In the genomic region with DNA sequence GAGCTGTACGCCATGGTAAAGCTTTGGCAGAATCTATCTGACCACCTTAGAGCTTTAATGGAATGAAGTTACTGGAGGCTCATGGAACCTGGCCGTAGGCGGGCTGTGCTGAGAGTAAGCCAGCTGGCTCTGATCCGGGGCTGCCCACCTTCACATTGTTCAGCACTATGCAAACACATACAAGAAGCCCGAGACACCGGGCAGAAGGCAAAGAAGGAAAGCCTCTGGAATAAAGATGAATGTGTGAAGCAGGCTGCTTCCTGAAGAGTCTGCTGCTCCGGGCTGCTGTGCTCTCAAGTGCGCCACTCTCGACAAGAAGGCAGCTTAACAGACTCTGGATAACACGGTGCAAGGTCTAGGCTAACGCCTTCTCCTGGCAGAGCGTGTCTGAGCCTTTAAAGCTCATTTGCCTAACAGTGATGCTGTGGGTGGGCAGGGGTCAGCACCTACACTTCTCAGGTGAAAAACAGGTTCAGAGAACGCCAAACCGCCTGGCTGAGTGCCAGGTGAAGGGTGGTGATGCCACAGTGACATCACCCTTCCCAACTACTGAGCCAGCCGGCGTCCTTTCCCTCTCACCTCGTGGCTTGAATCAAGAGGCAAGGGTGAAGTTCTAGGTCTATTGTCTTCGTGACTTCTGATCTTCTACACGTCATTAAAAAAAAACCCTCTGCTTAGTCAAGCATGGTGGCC, we compare ENCODE assay signal across 25 mouse cellular contexts.
DNase-seq lines count a peak whose midpoint lies in the region; ATAC-seq lines count a peak whose summit lies in the region.
"Had no signal": no experiment of that assay in that cellular context is flagged by ENCODE, and none has a peak within 500 bp of the region (broad histone marks: within the 10 kb centered on the region; RNA-seq: fewer than 3 reads in every experiment).

No protein-coding gene starts in this region.

- WGBS in kidney, embryonic 15.5 days = 85% methylated on average over 19 of the region's 19 CpGs

- H3K4me1 ChIP-seq in kidney, embryonic 15.5 days = peaks cover 13% of the 10 kb centered on the region
- H3K4me1 ChIP-seq: intestine, embryonic 15.5 days; liver, embryonic 15.5 days had no signal

- no peaks in the 10 kb centered on the region for H3K27me3 ChIP-seq in kidney, embryonic 15.5 days
- H3K27me3 ChIP-seq: embryonic facial prominence, embryonic 13.5 days; hindbrain, embryonic 15.5 days; intestine, embryonic 15.5 days; limb, embryonic 15.5 days; liver, embryonic 15.5 days; neural tube, embryonic 15.5 days; Patski had no signal

- H3K36me3 ChIP-seq in kidney, embryonic 15.5 days = peaks cover 79% of the 10 kb centered on the region

- H3K9me3 ChIP-seq in kidney, embryonic 15.5 days (replicated peaks) = no peaks in the 10 kb centered on the region
- H3K9me3 ChIP-seq: embryonic facial prominence, embryonic 13.5 days; hindbrain, embryonic 15.5 days; intestine, embryonic 15.5 days; limb, embryonic 15.5 days; liver, embryonic 15.5 days; neural tube, embryonic 15.5 days had no signal

- H3K9ac ChIP-seq in kidney, embryonic 15.5 days = no peak overlapping the region
- H3K9ac ChIP-seq: embryonic facial prominence, embryonic 13.5 days; hindbrain, embryonic 15.5 days; intestine, embryonic 15.5 days; limb, embryonic 15.5 days; liver, embryonic 15.5 days; neural tube, embryonic 15.5 days had no signal

- H3K27ac ChIP-seq in kidney, embryonic 15.5 days = no peak overlapping the region
- H3K27ac ChIP-seq: embryonic facial prominence, embryonic 13.5 days; heart, adult 2 months; hindbrain, embryonic 15.5 days; intestine, embryonic 15.5 days; limb, embryonic 15.5 days; liver, embryonic 15.5 days; neural tube, embryonic 15.5 days had no signal

- DNase-seq in kidney, adult 18-20 months = peak; percentile 23
- DNase-seq in layer of hippocampus, adult 18-20 months (ENCODE audit: low spot score in 2 of 2) = peak; percentile 33 to 49
- DNase-seq in layer of hippocampus, postnatal 25 days (ENCODE audit: extremely low spot score in 1 of 2, low spot score in 1 of 2) = no peak
- peak; percentile 83 for DNase-seq in right cerebral cortex, adult 18-20 months
- no peak for DNase-seq in right cerebral cortex, postnatal 4 days
- peak; percentile 65 for DNase-seq in right cerebral cortex, postnatal 25 days
- DNase-seq: adrenal gland, postnatal 10 days; cerebellum, postnatal 10 days; gastrocnemius, postnatal 14 days; heart, adult 2 months; heart, postnatal 4 days; lung, postnatal 36 days; thymus, postnatal 14 days had no signal

- H3K4me3 ChIP-seq in kidney, embryonic 15.5 days (replicated peaks) = no peak overlapping the region
- H3K4me3 ChIP-seq: embryonic facial prominence, embryonic 13.5 days; heart, adult 2 months; hindbrain, embryonic 15.5 days; intestine, embryonic 15.5 days; limb, embryonic 15.5 days; liver, embryonic 15.5 days; neural tube, embryonic 15.5 days had no signal

- no peak overlapping the region for H3K4me2 ChIP-seq in kidney, embryonic 15.5 days
- H3K4me2 ChIP-seq: embryonic facial prominence, embryonic 13.5 days; hindbrain, embryonic 15.5 days; intestine, embryonic 15.5 days; limb, embryonic 15.5 days; liver, embryonic 15.5 days; neural tube, embryonic 15.5 days had no signal

- no peak for ATAC-seq in kidney, embryonic 15.5 days (replicated peaks; ENCODE audit: low FRiP score)
- no peak for ATAC-seq in erythroid progenitor cell, adult 5-6 weeks (replicated peaks; ENCODE audit: low FRiP score, poor library complexity, severe bottlenecking)
- ATAC-seq: CD4-positive, CD25-positive, alpha-beta regulatory T cell, adult 4 months; forebrain, embryonic 16.5 days; intestine, embryonic 15.5 days; midbrain, embryonic 16.5 days; Patski had no signal

Comparison
In these comparisons a context has a peak if more than half of its experiments do, and no peak if none do; other contexts are left out.
1. DNase-seq: peak in kidney, adult 18-20 months (single experiment), layer of hippocampus, adult 18-20 months (2 of 2), right cerebral cortex, adult 18-20 months (single experiment) and right cerebral cortex, postnatal 25 days (single experiment); none in layer of hippocampus, postnatal 25 days (0 of 2) and right cerebral cortex, postnatal 4 days (single experiment).